Mouse (Mus musculus) C2C12 (cell line): ENCODE measurements around the gene Brpf1. TPM values are rescaled to one million over a fixed set of nuclear protein-coding genes. Genes with fewer than 3 reads are reported as not detected.
"Not testable (repeated sequence)": the region's sequence is repeated elsewhere in the genome, so short reads cannot be mapped to it uniquely, and the experiment has no call there.

Experiments used
- H3K27me3 ChIP-seq: one replicate; pipeline ENCODE4 v1.6.1; 2011; ENCODE audit not compliant: control insufficient read depth, insufficient read depth, insufficient read length
- H3K36me3 ChIP-seq: one replicate; pipeline ENCODE4 v1.6.1; 2011; ENCODE audit not compliant: control insufficient read depth, insufficient read depth
- H3K4me3 ChIP-seq: one replicate; pipeline ENCODE4 v1.5.1; 2011; ENCODE audit warnings: mild to moderate bottlenecking, control low read depth; ENCODE audit not compliant: poor library complexity, insufficient read depth, severe bottlenecking
- H3K79me2 ChIP-seq: one replicate; pipeline ENCODE4 v1.6.1; 2011; ENCODE audit not compliant: control insufficient read depth, insufficient read depth
- H3K79me3 ChIP-seq: one replicate; pipeline ENCODE4 v1.6.1; 2011; ENCODE audit warnings: low read depth, control low read depth
- H3ac ChIP-seq: one replicate; pipeline ENCODE3; 2011; ENCODE audit warnings: low read depth; ENCODE audit not compliant: control insufficient read depth, insufficient read length
- CEBPB ChIP-seq: IDR thresholded peaks from one replicate; pipeline ENCODE4 v1.6.1; 2011; ENCODE audit warnings: low read depth, mild to moderate bottlenecking, control low read depth, moderate library complexity
- CTCF ChIP-seq: IDR thresholded peaks from one replicate; pipeline ENCODE4 v1.5.1; 2011; ENCODE audit not compliant: control insufficient read depth, insufficient read depth, insufficient read length
- FOSL1 ChIP-seq: IDR thresholded peaks from one replicate; pipeline ENCODE4 v1.8.0; 2011; ENCODE audit warnings: mild to moderate bottlenecking, low read length; ENCODE audit not compliant: poor library complexity, insufficient read depth, severe bottlenecking
- MAX ChIP-seq: IDR thresholded peaks from one replicate; pipeline ENCODE4 v1.6.1; 2011; ENCODE audit warnings: mild to moderate bottlenecking, control low read depth
- MYOD1 ChIP-seq: IDR thresholded peaks from one replicate; pipeline ENCODE4 v1.6.1; 2011; ENCODE audit warnings: low read depth; ENCODE audit not compliant: control insufficient read depth, insufficient read length
- MYOG ChIP-seq: IDR thresholded peaks from one replicate; pipeline ENCODE4 v1.6.1; 2011; ENCODE audit not compliant: control insufficient read depth, insufficient read length; ENCODE audit errors: extremely low read depth
- USF1 ChIP-seq: IDR thresholded peaks from one replicate; pipeline ENCODE4 v1.6.1; 2011; ENCODE audit warnings: low read depth, mild to moderate bottlenecking, control low read depth, moderate library complexity
- polyA plus RNA-seq: library from polyadenylated mRNA; unstranded; fragments of >200 nt; fragmentation: generic; extraction: Trizol; gene quantifications from one replicate; pipeline ENCODE4 v1.2.1, GENCODE M21; 2012; ENCODE audit warnings: missing spikeins

Brpf1 gene
- polyA plus RNA-seq, 1 experiment: 16.1 TPM

- TF ChIP-seq MYOG: no peak
- TF ChIP-seq MAX: no peak
- TF ChIP-seq CEBPB: no peak
- TF ChIP-seq FOSL1: no peak
- H3K36me3 ChIP-seq: peaks cover 70% of the 10 kb centered on the region
These were observed 24.8 kb downstream of the Brpf1 start for GRCm38 (mm10) chr6:113331721-113332120.

GRCm38 (mm10) chr6:113332734-113333133 is 25.8 kb downstream of the Brpf1 start:
- not testable (repeated sequence) for H3K79me3 ChIP-seq, H3ac ChIP-seq, H3K4me3 ChIP-seq, H3K27me3 ChIP-seq
- Histone ChIP-seq H3K79me2 (peaks cover 13% of the 10 kb centered on the region), H3K36me3 (peaks cover 74% of the 10 kb centered on the region)

More at GRCm38 (mm10) chr6:113331721-113332120, 24.8 kb downstream of the Brpf1 start:
- Histone ChIP-seq H3ac (no peak overlapping the region), H3K79me3 (peaks cover 7% of the 10 kb centered on the region), H3K4me3 (no peak overlapping the region), H3K27me3 (no peaks in the 10 kb centered on the region), H3K79me2 (peaks cover 13% of the 10 kb centered on the region)

GRCm38 (mm10) chr6:113333137-113333950 is 26.4 kb downstream of the Brpf1 start:
- H3K27me3 ChIP-seq: no peaks in the 10 kb centered on the region
- no peak overlapping the region for H3K4me3 ChIP-seq
- peaks cover 9% of the 10 kb centered on the region for H3K79me2 ChIP-seq
- peaks cover 4% of the 10 kb centered on the region for H3K79me3 ChIP-seq
- no peak overlapping the region for H3ac ChIP-seq
- TF ChIP-seq CEBPB (no peak), MYOG (no peak), FOSL1 (no peak), MAX (no peak), MYOD1 (no peak), CTCF (no peak), USF1 (no peak)
- peaks cover 79% of the 10 kb centered on the region for H3K36me3 ChIP-seq

GRCm38 (mm10) chr6:113334216-113334615 is 27.3 kb downstream of the Brpf1 start:
- Histone ChIP-seq H3ac (no peak overlapping the region), H3K4me3 (no peak overlapping the region), H3K79me2 (no peaks in the 10 kb centered on the region), H3K79me3 (no peaks in the 10 kb centered on the region), H3K36me3 (peaks cover 76% of the 10 kb centered on the region), H3K27me3 (no peaks in the 10 kb centered on the region)
- TF ChIP-seq CTCF: no peak
- TF ChIP-seq FOSL1: no peak
- TF ChIP-seq MYOG: no peak
- no peak for TF ChIP-seq MYOD1

GRCm38 (mm10) chr6:113336852-113337620 is 30.1 kb downstream of the Brpf1 start:
- H3K79me2 ChIP-seq: no peaks in the 10 kb centered on the region
- peaks cover 56% of the 10 kb centered on the region for H3K36me3 ChIP-seq
- no peak overlapping the region for H3K4me3 ChIP-seq
- H3K79me3 ChIP-seq: no peaks in the 10 kb centered on the region
- no peak overlapping the region for H3ac ChIP-seq
- TF ChIP-seq USF1: no peak
- no peaks in the 10 kb centered on the region for H3K27me3 ChIP-seq

- Histone ChIP-seq H3K79me2 (peaks cover 7% of the 10 kb centered on the region), H3K4me3 (no peak overlapping the region), H3K36me3 (peaks cover 17% of the 10 kb centered on the region), H3K27me3 (no peaks in the 10 kb centered on the region), H3ac (no peak overlapping the region), H3K79me3 (no peaks in the 10 kb centered on the region)
- TF ChIP-seq FOSL1 (no peak), MYOD1 (no peak), CEBPB (no peak), CTCF (no peak), USF1 (no peak), MYOG (no peak), MAX (no peak)
These were observed 34.6 kb downstream of the Brpf1 start for GRCm38 (mm10) chr6:113341574-113341973.
